Mouse (Mus musculus) cerebellum, adult 8-10 months (tissue): Measurements from ENCODE around the gene Hnrnpab.

Experiments used
- DNase-seq: peaks from one replicate; pipeline ENCODE4 v3.0.0; 2022

Hnrnpab gene

DNA sequence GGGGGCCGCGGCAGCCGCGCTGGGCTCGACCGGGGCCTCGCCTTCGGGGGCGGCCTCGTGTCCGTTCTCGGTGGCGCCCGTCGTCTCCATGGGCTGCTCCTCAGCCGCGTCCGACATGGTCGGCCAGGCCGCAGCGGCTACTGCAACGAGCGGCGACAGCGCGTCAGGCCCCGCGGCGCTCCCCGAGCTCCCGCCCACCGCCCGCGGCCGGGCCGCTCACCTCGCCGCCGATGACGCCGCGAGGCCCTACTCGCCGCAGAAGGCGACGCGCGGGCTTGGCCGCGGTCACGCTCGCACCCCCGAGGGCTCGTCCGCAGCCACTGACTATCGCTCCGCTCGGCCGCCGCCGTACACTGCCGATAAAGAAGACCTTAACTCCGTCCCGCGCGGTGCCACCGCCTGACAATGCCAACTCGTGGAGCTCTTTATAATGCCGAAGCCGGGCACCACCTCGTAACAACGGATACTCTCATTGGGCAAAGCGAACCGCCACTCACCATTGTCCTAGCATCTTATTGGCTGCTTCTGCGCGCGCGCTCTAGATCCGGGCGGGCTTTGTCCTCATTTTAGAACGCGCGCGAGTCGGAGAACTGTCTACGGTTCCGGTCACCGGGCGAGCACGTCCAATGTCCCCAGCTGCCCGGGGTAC lies at the start of gene Hnrnpab:
TSS of gene Hnrnpab (minus strand) at position 401 of the 649 bp plus-strand sequence.
- peak; percentile 98 for DNase-seq

DNA sequence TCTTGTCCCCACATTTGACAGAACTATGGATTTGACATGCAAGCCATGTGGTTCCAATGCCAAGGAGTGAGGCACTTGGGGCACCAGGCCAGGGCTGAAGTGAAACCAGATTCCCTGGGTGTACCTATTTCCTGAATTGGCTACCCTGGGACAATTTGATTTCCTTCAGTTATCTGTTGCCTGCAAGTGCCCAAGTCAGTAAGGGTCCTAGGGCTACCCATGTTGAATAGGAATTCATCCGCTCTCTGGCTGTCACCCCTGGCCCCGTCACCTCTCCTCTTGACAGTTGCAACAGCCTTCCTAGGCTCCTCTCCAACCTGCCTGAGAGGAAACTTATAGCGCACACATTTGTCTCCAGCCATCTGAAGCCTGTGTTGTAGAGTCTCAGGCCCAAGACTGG lies 48.2 kb upstream of the Hnrnpab start:
- no peak for DNase-seq

DNA sequence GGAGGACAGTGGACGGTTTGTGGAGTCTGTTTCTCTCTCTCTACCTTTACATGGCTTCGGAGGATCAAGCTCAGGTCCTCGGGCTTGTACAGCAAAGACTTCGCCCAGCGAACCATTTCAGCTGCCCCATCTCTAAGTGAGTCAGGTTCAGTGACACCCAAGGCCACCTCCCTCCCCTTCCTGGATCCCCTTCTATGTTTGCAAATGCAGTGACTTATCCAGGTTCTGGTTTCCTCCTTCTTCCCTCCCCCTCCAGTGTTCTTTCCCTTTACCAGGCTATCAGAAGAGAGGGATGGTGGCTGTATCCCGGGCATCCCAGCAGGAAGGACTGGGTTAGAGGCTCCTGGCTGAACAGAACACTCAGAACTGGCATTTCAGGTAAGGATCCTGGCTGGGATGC lies 47.1 kb upstream of the Hnrnpab start:
- DNase-seq: no peak

DNA sequence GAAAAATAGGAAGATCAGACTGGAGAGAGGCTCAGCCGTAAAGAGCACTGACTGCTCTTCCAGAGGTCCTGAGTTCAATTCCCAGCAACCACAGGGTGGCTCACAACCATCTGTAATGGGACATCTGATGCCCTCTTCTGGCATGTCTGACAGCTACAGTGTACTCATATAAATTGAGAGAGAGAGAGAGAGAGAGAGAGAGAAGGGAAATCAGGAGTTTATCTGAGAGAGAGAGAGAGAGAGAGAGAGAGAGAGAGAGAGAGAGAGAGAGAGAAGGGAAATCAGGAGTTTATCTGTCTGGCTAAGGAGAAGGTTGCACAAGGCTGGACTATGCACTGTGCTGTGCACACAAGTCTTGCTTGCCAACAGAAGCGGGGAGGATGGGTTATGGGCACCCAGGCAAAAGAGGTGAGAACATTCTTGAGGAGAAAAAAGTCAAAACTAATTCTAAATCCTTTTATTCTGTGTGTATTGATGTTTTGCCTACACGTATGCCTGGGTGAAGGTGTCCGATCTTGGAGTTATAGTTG lies 46.3 kb upstream of the Hnrnpab start:
- DNase-seq: no peak

DNA sequence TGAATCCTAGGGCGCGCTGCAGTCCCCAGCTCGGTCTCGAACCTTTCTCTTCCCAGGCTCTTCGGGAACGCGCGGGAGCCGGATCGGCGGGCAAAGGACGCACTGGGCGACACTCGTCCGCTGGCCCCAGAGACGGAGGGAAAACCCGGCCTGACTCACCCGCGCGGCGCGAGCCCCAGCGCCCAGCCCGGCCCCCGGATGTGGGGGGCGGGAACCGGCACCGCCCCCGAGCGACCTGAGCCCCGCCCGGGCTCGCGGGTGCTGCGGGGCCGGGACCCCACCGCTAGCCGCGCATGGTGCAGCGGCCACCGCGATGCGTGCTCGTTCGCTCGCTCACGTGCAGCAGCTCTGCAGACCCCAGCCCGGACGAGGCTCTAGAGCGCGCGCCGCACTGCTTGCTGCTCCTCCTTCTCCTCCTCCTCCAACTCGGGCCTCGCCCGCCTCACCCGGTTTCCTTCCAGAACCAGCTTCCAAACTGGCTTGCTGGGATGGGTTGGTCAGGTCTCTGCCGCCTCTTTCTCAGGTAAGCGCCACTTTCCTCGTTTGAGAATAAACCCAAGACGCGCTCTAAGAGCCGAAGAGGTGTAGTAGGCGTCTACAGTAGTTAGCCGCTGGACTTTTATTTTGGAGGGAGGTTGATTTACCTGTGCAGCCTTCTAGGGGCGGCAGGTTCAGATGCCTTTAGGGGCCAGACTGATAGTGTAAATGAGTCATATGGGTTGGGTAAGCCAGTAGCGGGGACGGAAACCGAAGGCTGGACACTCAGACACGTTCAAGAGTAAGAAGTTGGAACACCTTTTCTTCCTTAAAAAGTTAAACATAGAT lies 44.3 kb upstream of the Hnrnpab start, which contains the start of the genes N4bp3 and D930048N14Rik:
TSS of gene N4bp3 (minus strand) at position 152 of the 825 bp plus-strand sequence.
TSS of gene D930048N14Rik (plus strand) at position 264 of the 825 bp plus-strand sequence.
- peak; percentile 48 for DNase-seq

DNA sequence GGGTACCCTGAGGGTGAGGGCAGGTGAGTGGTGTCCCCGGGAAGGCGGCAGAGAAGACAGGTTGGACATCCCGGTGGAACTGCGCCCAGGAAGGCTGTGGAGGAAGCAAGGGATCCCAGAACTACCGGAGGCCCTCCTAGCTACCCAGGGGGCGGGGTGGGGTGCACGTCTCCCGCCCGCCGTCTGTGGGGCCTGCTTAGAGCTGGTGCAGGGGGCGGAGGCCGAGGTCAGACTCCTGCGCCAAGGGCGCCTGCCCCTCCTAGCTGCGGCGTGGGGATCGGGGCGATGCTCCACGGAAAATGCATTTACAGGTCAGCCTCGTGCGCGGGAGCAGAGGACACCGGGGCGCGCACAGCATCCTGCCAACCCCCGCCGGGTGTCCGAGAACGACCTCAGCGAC lies 43.6 kb upstream of the Hnrnpab start:
- no peak for DNase-seq

DNA sequence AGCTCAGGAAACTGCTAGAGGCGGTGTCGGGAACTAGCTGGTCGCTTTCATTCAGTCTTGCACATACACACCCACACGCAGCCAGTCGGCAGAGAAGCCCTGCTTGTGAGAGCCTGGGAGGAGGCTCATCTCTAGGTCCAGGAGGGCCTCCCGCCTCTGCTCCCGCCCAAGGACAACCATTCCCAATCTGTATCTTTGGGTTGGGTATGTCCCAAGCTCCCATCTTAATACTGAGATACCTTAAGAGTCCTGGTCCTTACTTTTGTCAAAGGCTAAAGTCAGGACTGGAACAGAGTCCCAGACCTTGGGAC lies 43.2 kb upstream of the Hnrnpab start:
- DNase-seq: no peak

DNA sequence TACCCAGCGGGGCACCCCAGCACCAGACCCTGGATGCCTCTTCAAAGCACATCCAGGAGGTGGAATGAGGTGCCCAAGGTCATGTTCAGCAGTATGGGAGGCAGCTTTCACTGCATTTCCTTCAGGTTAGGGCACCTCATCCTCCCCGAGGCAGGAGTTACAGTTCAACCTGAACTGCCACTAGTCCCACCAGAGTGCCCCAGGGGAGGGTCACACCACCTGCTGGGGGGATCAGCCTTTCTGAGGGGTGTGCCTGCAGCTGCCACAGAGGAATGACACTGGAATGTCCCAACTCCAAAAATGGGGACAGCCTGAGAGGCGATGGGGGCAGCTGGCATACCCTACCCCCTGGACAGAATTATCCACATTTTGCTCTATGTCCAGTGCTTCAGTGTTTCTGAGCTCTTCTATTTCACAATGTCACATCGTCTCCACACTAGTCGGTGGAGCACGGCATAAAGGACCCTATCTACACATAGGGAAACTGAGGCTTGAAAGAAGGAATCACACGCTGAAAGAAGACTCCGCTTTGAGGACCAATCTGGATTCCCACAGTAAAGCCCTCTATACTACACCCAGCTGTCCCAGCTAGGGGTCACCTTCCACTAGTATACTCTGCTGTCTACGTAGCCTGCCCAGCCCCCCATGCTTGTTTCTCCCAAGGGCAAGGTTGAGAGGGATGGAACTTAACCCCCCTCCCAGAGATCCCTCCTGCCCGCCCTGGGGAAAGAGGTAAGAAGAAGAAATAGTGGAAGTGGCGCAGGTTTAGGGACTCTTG lies 42.7 kb upstream of the Hnrnpab start:
- DNase-seq: no peak

DNA sequence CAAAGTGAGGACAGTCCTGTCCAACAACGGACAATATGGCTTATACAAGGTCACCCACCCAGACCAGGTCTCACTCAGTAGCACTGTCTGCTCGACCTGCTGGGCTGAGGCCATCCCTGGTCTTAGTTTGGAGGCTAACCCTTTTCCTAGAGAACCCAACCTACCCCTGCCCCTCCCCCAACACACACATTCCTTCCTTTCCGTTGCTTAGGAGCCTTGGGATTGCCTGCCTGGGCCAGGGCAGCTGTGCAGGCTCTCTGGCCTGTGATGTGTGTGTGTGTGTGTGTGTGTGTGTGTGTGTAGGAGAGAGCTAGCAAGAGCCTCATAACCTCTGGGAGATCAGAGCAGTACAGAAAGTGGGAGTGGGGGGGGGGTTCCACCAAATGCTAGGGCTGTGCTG lies 41.9 kb upstream of the Hnrnpab start:
- DNase-seq: no peak

DNA sequence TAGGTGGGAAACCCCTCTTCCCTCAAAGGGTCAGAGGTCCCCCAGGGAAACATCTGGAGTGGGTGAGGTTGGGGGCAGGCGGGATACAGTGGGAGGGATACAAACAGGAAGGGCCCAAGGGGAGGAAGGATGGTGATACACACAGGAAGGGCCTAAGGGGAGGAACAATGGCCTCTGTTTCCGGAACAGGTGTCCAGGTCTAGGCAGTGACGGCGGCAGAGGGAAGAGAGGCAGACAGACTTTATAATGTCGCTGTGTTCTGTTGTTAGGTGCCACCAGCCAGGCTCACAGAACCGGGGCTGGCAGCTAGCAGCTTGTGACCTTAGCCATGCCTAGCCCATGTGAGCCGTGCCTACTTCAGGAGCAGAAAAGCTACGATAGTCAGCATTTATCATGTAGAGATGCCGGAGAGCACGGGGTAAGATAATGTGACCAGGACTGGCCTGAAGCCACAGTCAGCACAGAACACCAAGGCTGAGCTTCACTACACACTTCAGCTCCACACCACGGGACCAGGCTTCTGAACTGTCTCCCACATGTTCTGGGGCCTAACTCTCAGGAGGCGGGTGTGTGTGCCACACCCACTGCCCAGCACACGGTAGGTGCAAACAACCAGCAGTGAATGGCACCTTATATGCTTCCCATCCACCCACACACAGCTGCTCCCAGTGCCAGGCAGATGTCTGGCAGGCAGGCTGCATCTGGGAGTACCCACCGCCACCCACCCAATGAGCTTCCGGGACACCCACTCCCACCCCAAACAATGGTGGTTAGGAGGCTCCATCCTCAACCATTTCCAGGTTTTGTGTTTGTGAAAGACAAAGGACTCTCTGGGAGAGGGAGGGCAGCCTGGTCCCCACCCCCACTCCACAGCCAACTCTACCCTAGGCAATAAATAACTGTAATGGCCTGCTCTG lies 40.4 kb upstream of the Hnrnpab start:
- DNase-seq: no peak

DNA sequence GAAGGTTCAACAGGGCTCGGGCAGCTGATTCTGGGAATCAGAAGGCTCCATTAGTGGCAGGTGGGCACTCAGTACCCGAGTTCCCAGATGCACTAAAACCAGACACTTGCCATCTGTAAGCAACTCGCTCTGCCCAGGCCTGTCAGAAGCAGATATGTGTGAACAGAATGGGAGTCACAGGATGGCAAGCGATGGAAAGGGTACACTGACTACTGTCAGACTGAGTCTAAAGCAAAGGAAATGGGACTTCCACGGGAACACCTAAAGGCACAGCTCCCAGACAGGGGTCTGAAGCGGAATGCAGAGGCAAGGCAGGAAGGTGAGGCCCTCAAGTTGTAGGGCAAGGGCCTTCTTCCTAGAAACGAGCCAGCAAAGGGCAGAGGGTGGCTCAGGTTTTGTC lies 39.6 kb upstream of the Hnrnpab start:
- no peak for DNase-seq

DNA sequence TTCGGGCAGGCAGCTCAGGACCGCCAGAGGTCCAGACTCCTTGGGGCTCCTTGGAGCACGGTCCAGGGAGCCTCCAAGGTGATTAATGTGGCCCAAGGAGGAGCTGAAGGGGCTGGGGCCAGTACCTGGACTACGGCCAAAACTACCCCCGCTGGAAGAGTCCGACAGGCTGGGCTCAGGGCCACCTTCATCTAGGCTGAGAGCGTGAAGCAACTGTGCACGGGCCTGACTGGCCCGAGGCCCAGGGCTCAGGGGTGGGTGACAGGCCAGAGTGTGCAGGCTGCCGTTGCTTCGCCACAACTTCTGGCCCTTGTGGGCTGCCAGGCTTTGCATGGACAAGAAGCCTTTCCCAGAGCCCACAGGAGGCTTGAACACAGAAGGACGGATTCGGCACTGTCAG lies 38.6 kb upstream of the Hnrnpab start:
- no peak for DNase-seq

DNA sequence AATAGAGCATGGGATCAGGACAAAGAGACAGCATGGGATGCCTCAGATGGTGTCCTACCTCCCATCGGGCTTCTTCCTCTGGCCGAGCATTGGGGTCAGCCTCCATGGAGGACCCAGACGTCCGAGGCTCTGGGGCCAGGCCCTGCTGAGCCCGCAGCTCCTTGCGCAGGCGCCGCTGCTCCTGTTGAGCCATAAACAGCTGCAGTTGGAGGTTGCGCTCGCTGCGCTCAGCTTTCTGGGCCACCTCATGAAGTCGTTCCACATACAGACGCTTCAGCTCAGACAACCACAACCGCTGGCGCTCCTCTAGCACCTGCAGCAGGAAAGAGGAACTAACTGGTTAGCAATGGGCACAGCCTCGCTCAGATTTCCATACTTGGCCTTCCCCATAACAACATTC lies 37.6 kb upstream of the Hnrnpab start:
- DNase-seq: no peak

DNA sequence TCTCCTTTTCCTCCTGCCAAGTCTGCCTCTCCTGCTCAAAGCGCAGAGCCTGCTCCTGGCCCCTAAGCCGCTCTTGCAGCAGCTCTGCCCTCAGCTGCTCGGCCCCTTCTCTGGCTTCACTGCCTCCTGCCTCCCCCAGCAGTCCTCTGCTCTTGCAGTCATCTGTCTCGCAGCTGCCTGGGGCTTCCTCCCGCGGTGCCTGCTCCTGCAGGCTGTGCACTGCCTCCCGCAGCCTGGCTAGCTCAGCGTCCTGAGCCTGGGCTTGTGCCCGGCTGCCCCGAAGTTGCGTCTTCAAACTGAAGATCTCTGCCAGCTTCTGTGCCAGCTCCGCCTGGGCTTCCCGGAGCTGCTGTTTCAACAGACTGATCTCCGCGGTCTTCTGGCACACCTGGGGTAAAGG lies 37.1 kb upstream of the Hnrnpab start:
- peak; percentile 48 for DNase-seq

DNA sequence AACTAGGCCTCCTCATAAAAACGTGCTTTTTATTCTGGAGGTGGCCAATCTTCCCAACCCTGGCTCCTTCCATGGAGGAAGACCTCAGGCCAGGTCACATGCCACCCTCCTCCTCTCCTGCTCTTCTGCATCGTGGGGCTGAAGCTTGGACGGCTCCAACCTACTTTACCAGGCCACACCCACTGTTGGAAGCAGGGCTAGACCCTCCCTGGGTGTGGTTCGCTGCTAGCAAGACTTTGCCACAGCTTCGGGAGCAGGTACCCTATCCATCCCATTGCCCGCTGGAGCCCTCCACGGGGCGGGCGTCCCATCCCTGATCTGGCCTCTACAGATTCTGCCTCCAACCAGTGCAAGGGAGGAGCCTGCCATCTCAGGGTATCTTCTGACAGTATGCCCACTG lies 36.6 kb upstream of the Hnrnpab start:
- DNase-seq: no peak

DNA sequence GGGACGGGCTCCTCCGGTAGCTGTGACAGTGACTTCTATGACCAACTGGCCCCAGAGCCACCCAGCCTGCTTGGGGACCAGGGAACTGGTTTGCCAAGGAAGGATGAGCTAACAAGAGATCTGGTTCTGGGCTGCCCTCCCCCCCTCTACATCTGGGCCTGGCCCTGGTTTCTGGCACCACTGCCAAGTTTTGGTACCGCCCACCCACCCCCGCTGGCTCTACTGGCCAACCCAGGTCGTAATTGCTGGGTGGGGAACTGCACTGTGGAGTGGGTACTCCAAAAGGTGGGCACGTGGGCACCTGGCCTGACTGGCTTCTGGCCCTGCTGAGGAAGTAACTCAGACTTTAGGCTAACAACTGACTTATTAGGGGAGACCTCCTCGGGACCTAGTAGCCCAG lies 34.1 kb upstream of the Hnrnpab start:
- DNase-seq: no peak

DNA sequence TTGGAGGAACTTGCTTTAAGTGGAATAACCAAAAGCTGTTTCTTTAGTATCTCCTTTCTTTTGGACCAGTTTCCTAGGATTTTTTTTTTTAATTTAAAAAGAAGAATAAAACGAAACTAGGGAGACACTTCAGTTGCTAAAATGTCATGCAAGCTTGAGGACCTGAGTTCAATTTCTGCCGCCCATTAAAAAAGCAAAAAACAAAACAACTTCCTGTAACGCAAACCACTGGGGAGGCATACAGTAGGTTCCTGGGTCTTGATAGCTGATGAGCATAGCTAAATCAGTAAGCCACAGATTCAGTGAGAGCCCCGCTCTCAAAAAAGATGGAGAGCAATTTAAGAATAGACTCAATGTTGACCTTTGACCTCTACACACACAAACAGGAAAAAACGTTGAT lies 31.9 kb upstream of the Hnrnpab start:
- no peak for DNase-seq

DNA sequence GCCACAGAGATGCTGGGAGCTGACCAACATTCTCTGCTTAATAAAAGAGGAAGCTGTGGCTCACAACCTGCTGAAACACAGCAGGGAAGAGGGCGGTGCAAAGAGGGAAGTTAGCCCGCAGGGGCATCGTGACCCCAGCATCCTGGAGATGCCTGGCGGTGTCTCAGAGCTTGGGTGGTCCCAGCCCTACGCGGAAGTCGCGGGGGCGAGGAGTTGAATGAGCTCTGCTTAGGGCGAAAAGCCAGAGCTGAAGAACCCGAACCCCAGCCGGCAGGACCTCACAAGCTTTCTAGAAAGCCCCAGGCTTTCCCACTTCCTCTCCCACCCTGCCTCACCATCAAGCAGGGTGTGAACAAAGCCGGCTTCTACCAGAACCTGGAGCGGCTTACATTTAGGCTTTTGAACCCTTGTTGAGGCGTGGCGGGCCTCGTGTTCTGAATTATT lies 31.3 kb upstream of the Hnrnpab start:
- DNase-seq: no peak

DNA sequence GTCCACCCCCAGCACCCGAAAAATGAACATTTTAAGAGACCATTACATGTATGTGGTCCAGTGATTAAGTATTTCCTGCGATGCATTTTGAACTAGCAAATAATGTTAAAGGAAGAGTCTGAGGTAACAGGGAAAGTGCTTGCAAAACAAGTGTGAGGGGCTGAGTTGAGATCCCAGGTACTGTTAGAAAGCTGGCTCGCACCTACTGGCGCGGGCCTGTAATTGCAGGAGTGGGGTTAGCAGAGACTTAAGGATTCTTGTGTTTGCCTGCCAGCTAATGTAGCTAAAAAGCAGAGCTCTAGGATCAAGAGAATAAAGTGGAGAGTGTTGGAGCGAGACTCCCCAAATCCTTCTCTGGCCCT lies 29.7 kb upstream of the Hnrnpab start:
- DNase-seq: peak; percentile 60

DNA sequence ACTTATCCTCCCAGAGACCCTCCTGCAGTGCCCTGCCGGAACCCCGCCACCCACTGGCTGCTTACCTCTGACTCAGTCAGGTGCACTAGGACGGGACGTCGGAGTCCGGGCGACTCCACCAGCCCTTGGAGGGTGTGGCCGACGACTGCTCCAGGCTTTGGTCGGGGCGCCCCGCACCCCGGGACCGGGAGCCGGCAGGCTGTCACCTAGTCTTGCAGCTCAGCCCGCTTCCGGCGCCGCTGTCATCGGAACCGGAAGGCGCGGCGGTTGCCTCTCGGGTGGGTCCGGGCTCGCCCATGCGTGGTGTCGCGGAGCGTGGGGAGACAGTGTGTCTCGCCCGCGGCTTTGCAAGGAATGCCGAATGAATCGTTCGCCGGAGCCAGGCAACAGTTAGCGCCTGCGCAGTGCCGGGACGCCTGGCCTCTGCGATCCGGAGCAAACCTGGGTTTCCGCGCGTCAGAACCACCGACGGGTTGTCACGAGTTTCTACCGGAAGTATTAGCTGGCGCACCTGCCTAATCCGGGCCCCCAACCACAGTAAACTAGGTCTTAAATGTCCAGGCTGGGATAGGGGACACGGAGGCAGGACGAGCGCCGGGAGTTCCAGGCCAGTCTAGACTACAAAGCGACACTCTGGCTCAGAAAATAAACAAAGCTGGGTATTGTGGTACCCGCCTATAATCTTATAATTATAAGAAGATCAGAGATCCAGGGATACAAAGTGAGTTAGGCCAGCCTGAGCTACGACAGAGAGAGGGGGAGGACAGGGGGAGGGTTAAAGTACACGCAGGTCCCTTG lies 29.1 kb upstream of the Hnrnpab start, which contains the start of gene Rmnd5b:
TSS of gene Rmnd5b (minus strand) at position 372 of the 798 bp plus-strand sequence.
- peak; percentile 90 for DNase-seq

DNA sequence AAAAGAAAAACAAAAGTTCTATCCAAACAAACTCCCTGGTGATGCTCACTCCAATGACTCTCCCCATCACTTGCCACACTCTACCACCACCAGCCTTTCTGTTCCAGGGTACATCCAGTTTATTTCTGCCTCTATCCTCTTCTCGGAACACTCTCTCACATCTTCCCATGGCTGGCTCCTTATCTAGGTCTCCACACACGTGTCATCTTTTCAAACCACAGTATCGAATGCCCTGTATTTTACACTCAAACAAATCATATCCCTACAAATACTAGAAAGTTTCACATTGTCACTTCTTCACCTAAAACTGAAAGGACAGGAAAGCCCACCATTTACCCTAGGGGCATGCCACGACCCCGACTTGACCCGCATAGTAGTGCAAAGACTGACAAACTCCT lies 28.5 kb upstream of the Hnrnpab start:
- no peak for DNase-seq
